Mouse (Mus musculus) brain, embryonic 14.5 days (tissue): Measurements from ENCODE around the gene Myh14.

Experiments
- CTCF ChIP-seq: fragments of 200-500 bp; IDR thresholded peaks from 2 replicates; pipeline ENCODE4 v1.5.1; 2012; ENCODE audit warnings: inconsistent platforms, mild to moderate bottlenecking, moderate library complexity, borderline replicate concordance; ENCODE audit not compliant: insufficient read depth, insufficient read length; ENCODE audit errors: extremely low read depth
- POLR2A ChIP-seq: fragments of 200-500 bp; IDR thresholded peaks from 2 replicates; pipeline ENCODE4 v1.6.1; 2012; ENCODE audit warnings: mild to moderate bottlenecking, inconsistent platforms, borderline replicate concordance; ENCODE audit not compliant: poor library complexity, insufficient read depth, insufficient read length, severe bottlenecking; ENCODE audit errors: extremely low read depth

DNA sequence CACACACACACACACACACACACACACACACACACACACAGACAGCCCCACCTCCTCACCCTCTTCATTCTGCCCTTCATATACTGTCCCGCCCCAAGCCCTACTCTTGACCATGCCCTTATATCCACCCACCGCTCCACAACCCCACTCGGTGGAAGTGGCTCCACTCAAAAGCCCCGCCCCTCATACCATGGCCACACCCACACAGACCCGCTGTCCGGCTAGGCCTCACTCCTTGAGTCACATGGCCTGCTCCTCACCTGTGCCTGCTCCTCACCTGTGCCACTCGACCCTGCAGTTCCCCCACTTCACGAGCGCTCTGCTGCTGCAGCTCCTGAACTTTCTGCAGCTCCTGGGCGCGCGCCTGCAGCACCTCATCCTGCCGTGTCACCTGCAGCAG, 40.2 kb downstream of the Myh14 start:
- no peak for TF ChIP-seq POLR2A
- TF ChIP-seq CTCF = no peak
